Mouse (Mus musculus) MEL (cell line): ENCODE data around the gene Vps35. TPM values are rescaled to one million over a fixed set of nuclear protein-coding genes. Genes with fewer than 3 reads are reported as not detected.

Experiments
- DNase-seq: peaks from one replicate; pipeline ENCODE4 v3.0.0; 2011; ENCODE audit warnings: low read depth, low spot score
- H3K27ac ChIP-seq: 2 replicates; pipeline ENCODE4 v1.5.1; 2012; ENCODE audit warnings: low read depth, mild to moderate bottlenecking, control low read depth, low read length, moderate library complexity; ENCODE audit not compliant: control insufficient read depth
- H3K27me3 ChIP-seq, 2 experiments: fragments of 150-350 bp in 1 of 2; sonication (generic) in 1 of 2; 2 replicates each; pipeline ENCODE4 v1.6.1; 2012; ENCODE audit warnings: low read length in 2 of 2, mild to moderate bottlenecking in 2 of 2, improper control_type of control experiment in 1 of 2, moderate library complexity in 1 of 2; ENCODE audit not compliant: insufficient read depth in 2 of 2, control insufficient read depth in 1 of 2
- H3K36me3 ChIP-seq, 2 experiments: 2 replicates each; pipeline ENCODE4 v1.6.1; 2012 to 2014; ENCODE audit warnings: low read length in 2 of 2, improper control_type of control experiment in 1 of 2, inconsistent platforms in 1 of 2, mild to moderate bottlenecking in 1 of 2; ENCODE audit not compliant: insufficient read depth in 2 of 2, control insufficient read depth in 1 of 2
- H3K4me1 ChIP-seq, 2 experiments: fragments of 150-350 bp in 1 of 2; sonication (generic) in 1 of 2; 2 replicates each; pipeline ENCODE4 v1.6.1; 2012; ENCODE audit warnings: low read length in 2 of 2, improper control_type of control experiment in 1 of 2, mild to moderate bottlenecking in 1 of 2; ENCODE audit not compliant: insufficient read depth in 2 of 2, control insufficient read depth in 1 of 2
- H3K4me3 ChIP-seq, 2 experiments: fragments of 150-350 bp in 1 of 2; sonication (generic) in 1 of 2; 2 replicates each; pipeline ENCODE4 v1.5.1; 2012; ENCODE audit warnings: low read depth in 2 of 2, low read length in 2 of 2, mild to moderate bottlenecking in 2 of 2, moderate library complexity in 2 of 2, control low read depth in 1 of 2, improper control_type of control experiment in 1 of 2; ENCODE audit not compliant: control insufficient read depth in 1 of 2, insufficient read depth in 1 of 2
- H3K79me2 ChIP-seq: 2 replicates; pipeline ENCODE4 v1.6.1; 2012; ENCODE audit warnings: mild to moderate bottlenecking, low read length, moderate library complexity; ENCODE audit not compliant: control insufficient read depth, poor library complexity, insufficient read depth
- H3K9ac ChIP-seq: 2 replicates; pipeline ENCODE4 v1.6.1; 2012; ENCODE audit warnings: low read depth, mild to moderate bottlenecking, control low read depth, low read length, moderate library complexity; ENCODE audit not compliant: control insufficient read depth, poor library complexity, severe bottlenecking
- H3K9me3 ChIP-seq: fragments of 150-350 bp; sonication (generic); replicated peaks from 2 replicates; pipeline ENCODE4 v1.6.1; 2012; ENCODE audit warnings: mild to moderate bottlenecking, low read length, improper control_type of control experiment, moderate library complexity; ENCODE audit not compliant: insufficient read depth
- CHD1 ChIP-seq: IDR thresholded peaks from 2 replicates; pipeline ENCODE4 v1.6.1; 2012; ENCODE audit warnings: low read depth, mild to moderate bottlenecking, inconsistent platforms, low read length, improper control_type of control experiment
- CTCF ChIP-seq, 3 experiments: IDR thresholded peaks in 2 of 3; conservative IDR thresholded peaks in 1 of 3; 2 replicates each; pipeline ENCODE4 v1.5.1; 2011 to 2012; ENCODE audit warnings: low read length in 3 of 3, low read depth in 2 of 3, mild to moderate bottlenecking in 2 of 3, improper control_type of control experiment in 1 of 3, inconsistent platforms in 1 of 3, mixed read lengths in 1 of 3, moderate library complexity in 1 of 3; ENCODE audit not compliant: control insufficient read depth in 1 of 3, insufficient read depth in 1 of 3, poor library complexity in 1 of 3, severe bottlenecking in 1 of 3
- E2F4 ChIP-seq: IDR thresholded peaks from 2 replicates; pipeline ENCODE4 v1.6.1; 2011; ENCODE audit warnings: low read depth, low read length, improper control_type of control experiment, borderline replicate concordance
- EP300 ChIP-seq, 2 experiments: IDR thresholded peaks; 2 replicates each; pipeline ENCODE4 v1.6.1; 2011; ENCODE audit warnings: improper control_type of control experiment in 2 of 2, low read length in 2 of 2, low read depth in 1 of 2, mild to moderate bottlenecking in 1 of 2
- GABPA ChIP-seq: IDR thresholded peaks from 2 replicates; pipeline ENCODE4 v1.6.1; 2012; ENCODE audit warnings: low read depth, mild to moderate bottlenecking, inconsistent platforms, low read length, improper control_type of control experiment, moderate library complexity
- GATA1 ChIP-seq: IDR thresholded peaks from 2 replicates; pipeline ENCODE4 v1.6.1; 2011; ENCODE audit warnings: low read depth, low read length, improper control_type of control experiment
- KAT2A ChIP-seq: conservative IDR thresholded peaks from 2 replicates; pipeline ENCODE4 v1.6.1; 2012; ENCODE audit warnings: low read depth, low read length, improper control_type of control experiment, inconsistent platforms
- MAFK ChIP-seq: IDR thresholded peaks from 2 replicates; pipeline ENCODE4 v1.6.1; 2011; ENCODE audit warnings: low read depth, mild to moderate bottlenecking, low read length, improper control_type of control experiment, borderline replicate concordance
- MAX ChIP-seq: IDR thresholded peaks from 2 replicates; pipeline ENCODE4 v1.6.1; 2011; ENCODE audit warnings: low read length, improper control_type of control experiment
- MEF2A ChIP-seq: IDR thresholded peaks from 2 replicates; pipeline ENCODE4 v1.6.1; 2014; ENCODE audit warnings: low read depth, mild to moderate bottlenecking, inconsistent platforms, low read length, improper control_type of control experiment; ENCODE audit not compliant: poor library complexity, insufficient replicate concordance, severe bottlenecking; ENCODE audit errors: extremely low read depth
- MXI1 ChIP-seq: IDR thresholded peaks from 2 replicates; pipeline ENCODE4 v1.6.1; 2011; ENCODE audit warnings: mild to moderate bottlenecking, low read depth, low read length, improper control_type of control experiment
- MYB ChIP-seq: IDR thresholded peaks from 2 replicates; pipeline ENCODE4 v1.6.1; 2011; ENCODE audit warnings: mild to moderate bottlenecking, low read depth, low read length, improper control_type of control experiment
- NELFE ChIP-seq: IDR thresholded peaks from 2 replicates; pipeline ENCODE4 v1.6.1; 2011; ENCODE audit warnings: low read depth, low read length, improper control_type of control experiment
- NRF1 ChIP-seq: IDR thresholded peaks from 2 replicates; pipeline ENCODE4 v1.6.1; 2014; ENCODE audit warnings: low read depth, mild to moderate bottlenecking, inconsistent platforms, low read length, improper control_type of control experiment, moderate library complexity; ENCODE audit not compliant: poor library complexity, insufficient read depth, severe bottlenecking
- POLR2AphosphoS2 ChIP-seq: IDR thresholded peaks from 2 replicates; pipeline ENCODE4 v1.6.1; 2011; ENCODE audit warnings: low read length, improper control_type of control experiment
- POLR2AphosphoS5 ChIP-seq: IDR thresholded peaks from 2 replicates; pipeline ENCODE4 v1.6.1; 2012; ENCODE audit warnings: low read depth, borderline replicate concordance, mild to moderate bottlenecking, inconsistent platforms, low read length, moderate library complexity, mixed read lengths
- RAD21 ChIP-seq: IDR thresholded peaks from 2 replicates; pipeline ENCODE4 v1.6.1; 2011; ENCODE audit warnings: mild to moderate bottlenecking, low read depth, low read length, improper control_type of control experiment
- SMC3 ChIP-seq: IDR thresholded peaks from 2 replicates; pipeline ENCODE4 v1.6.1; 2011; ENCODE audit warnings: low read depth, low read length, improper control_type of control experiment
- TCF12 ChIP-seq: IDR thresholded peaks from 2 replicates; pipeline ENCODE4 v1.6.1; 2014; ENCODE audit warnings: low read depth, mild to moderate bottlenecking, inconsistent platforms, low read length, improper control_type of control experiment, moderate library complexity
- USF1 ChIP-seq: IDR thresholded peaks from 2 replicates; pipeline ENCODE4 v1.6.1; 2014; ENCODE audit warnings: low read depth, mild to moderate bottlenecking, inconsistent platforms, low read length, improper control_type of control experiment, moderate library complexity
- USF2 ChIP-seq, 2 experiments: IDR thresholded peaks; 2 replicates each; pipeline ENCODE4 v1.6.1; 2011 to 2012; ENCODE audit warnings: improper control_type of control experiment in 2 of 2, low read length in 2 of 2, borderline replicate concordance in 1 of 2, inconsistent platforms in 1 of 2, low read depth in 1 of 2, mild to moderate bottlenecking in 1 of 2; ENCODE audit not compliant: insufficient read depth in 1 of 2
- ZKSCAN1 ChIP-seq: IDR thresholded peaks from 2 replicates; pipeline ENCODE4 v1.6.1; 2012; ENCODE audit warnings: low read depth, mild to moderate bottlenecking, inconsistent platforms, low read length, improper control_type of control experiment, moderate library complexity
- ZMIZ1 ChIP-seq: IDR thresholded peaks from 2 replicates; pipeline ENCODE4 v1.6.1; 2012; ENCODE audit warnings: low read depth, mild to moderate bottlenecking, inconsistent platforms, low read length, improper control_type of control experiment, moderate library complexity
- polyA plus RNA-seq, 2 experiments: library from polyadenylated mRNA; stranded (reverse) in 1 of 2; unstranded in 1 of 2; fragments of >175 nt in 1 of 2; fragments of >200 nt in 1 of 2; gene quantifications; 2 replicates each; pipeline versions ENCODE4 v1.2.1 to v1.2.4; 2012; ENCODE audit warnings: low replicate concordance in 2 of 2, low read depth in 1 of 2; ENCODE audit not compliant: insufficient read length in 2 of 2, insufficient read depth in 1 of 2, missing spikeins in 1 of 2
- total RNA-seq: library from RNA; depleted of rRNA; stranded (reverse); fragments of 300-350 nt; gene quantifications from 2 replicates; pipeline ENCODE4 v1.2.3, GENCODE M21; 2012

The Vps35 gene
- total and polyA plus RNA-seq, 3 experiments, result 68.4 to 91.5 TPM; not detected in 1

DNA sequence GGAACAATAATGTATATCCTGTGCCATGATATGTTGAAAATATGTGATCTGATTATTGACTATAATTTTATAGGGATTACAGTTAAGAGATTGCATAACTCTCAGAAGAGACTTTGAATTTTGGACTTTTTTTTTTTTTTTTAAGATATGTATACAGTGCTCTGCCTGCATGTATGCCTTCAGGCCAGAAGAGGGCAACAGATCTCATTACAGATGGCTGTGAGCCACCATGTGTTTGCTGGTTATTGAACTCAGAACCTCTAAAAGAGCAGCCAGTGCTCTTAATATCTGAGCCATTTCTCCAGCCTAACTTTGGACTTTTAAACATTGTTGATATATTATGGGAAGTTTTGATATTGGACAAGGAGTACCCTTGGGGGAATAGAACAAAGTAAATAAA lies 12.1 kb upstream of the Vps35 start (continued):
- no peak for TF ChIP-seq NRF1

DNA sequence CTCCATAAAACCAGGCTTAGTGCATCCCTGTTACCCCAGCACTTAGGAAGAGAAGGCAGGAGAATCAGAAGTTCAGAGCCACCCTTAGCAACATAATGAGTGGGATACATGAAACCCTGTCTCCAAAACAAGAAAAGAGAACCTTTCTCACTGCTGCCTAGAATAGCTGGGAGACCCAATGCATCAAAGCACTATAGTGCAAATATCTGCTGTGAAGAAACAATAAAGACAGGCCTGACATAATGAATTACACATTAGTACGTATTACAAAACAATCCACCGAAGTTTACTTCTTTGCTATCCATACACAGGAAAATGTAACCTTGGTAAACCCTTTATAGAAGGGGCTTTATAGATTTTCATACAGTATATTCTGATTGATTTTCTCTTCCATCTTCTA lies 9.0 kb upstream of the Vps35 start:
- no peaks in the 10 kb centered on the region for H3K9me3 ChIP-seq
- no peak overlapping the region for H3K4me3 ChIP-seq
- no peak overlapping the region for H3K9ac ChIP-seq
- peaks cover 5 to 27% of the 10 kb centered on the region in 2 experiments for H3K36me3 ChIP-seq
- DNase-seq, result no peak
- TF ChIP-seq MXI1, result no peak
- peak; percentile 62; the same call in 1 of the 2 replicates for TF ChIP-seq POLR2AphosphoS2
- TF ChIP-seq USF1, result no peak
- TF ChIP-seq MAFK, result no peak
- TF ChIP-seq E2F4, result no peak
- peaks cover 0 to 7% of the 10 kb centered on the region in 2 experiments; a peak in 2 of 4 replicates for H3K4me1 ChIP-seq
- 0 out of 2 replicates have a peak, but pooled peaks cover 1% of the 10 kb centered on the region for H3K79me2 ChIP-seq
- no peaks in the 10 kb centered on the region for H3K27me3 ChIP-seq
- no peak overlapping the region for H3K27ac ChIP-seq

DNA sequence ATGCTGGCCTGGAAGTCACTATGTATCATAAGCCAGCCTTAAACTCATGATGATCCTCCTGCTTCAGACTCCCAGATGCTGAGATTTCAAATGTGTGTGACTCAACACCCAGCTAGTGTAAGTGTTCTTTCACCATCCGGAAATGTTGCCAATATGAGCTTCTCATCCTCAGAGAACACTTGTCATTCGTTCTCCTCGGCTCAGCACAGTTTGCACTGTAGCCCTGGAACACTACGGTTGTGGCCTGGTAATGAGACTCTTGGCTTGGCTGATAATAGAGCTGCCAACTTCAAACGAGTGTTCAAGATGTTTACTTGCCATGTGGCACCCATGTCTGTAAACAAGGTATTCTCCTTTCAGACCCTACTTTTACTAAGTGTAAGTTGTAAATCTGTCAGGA lies 3.9 kb upstream of the Vps35 start:
- DNase-seq, result no peak
- Histone ChIP-seq H3K4me1 (peaks cover 0 to 9% of the 10 kb centered on the region in 2 experiments; a peak in 2 of 4 replicates), H3K79me2 (peaks cover 29% of the 10 kb centered on the region), H3K36me3 (peaks cover 22 to 32% of the 10 kb centered on the region in 2 experiments), H3K27me3 (no peaks in the 10 kb centered on the region), H3K27ac (no peak overlapping the region), H3K9ac (no peak overlapping the region), H3K4me3 (no peak overlapping the region), H3K9me3 (no peaks in the 10 kb centered on the region)
- TF ChIP-seq MEF2A, result no peak
- no peak for TF ChIP-seq SMC3
- TF ChIP-seq KAT2A, result no peak
- no peak for TF ChIP-seq MAFK
- TF ChIP-seq CTCF (IDR thresholded peaks at IDR 0.05 in 2 of 3, conservative IDR thresholded peaks at IDR 0.05 in 1 of 3; ENCODE audit: control insufficient read depth in 1 of 3, insufficient read depth in 1 of 3, low read depth in 2 of 3, low read length in 3 of 3, poor library complexity in 1 of 3, severe bottlenecking in 1 of 3), result no peak
- no peak for TF ChIP-seq MYB
- TF ChIP-seq MAX, result no peak
- no peak for TF ChIP-seq CHD1
- TF ChIP-seq GABPA, result no peak
- no peak for TF ChIP-seq ZKSCAN1
- no peak for TF ChIP-seq RAD21
- no peak for TF ChIP-seq EP300 (IDR thresholded peaks at IDR 0.05; ENCODE audit: low read depth in 1 of 2, low read length in 2 of 2)
- TF ChIP-seq POLR2AphosphoS5, result no peak
- no peak for TF ChIP-seq ZMIZ1
- no peak for TF ChIP-seq TCF12
- TF ChIP-seq POLR2AphosphoS2, result no peak
- no peak for TF ChIP-seq NELFE
- no peak for TF ChIP-seq USF2 (IDR thresholded peaks at IDR 0.05; ENCODE audit: borderline replicate concordance in 1 of 2, insufficient read depth in 1 of 2, low read depth in 1 of 2, low read length in 2 of 2)
- TF ChIP-seq GATA1, result no peak
- no peak for TF ChIP-seq E2F4
